Mouse (Mus musculus) lung, postnatal 0 days (tissue): ENCODE measurements around the gene Boc.

Source experiments
- CTCF ChIP-seq: IDR thresholded peaks from 2 replicates; pipeline ENCODE4 v1.5.1; 2016; ENCODE audit warnings: antibody characterized with exemption, mild to moderate bottlenecking
- EP300 ChIP-seq: IDR thresholded peaks from 2 replicates; pipeline ENCODE4 v1.6.1; 2016; ENCODE audit warnings: antibody characterized with exemption, mild to moderate bottlenecking, control low read depth

DNA sequence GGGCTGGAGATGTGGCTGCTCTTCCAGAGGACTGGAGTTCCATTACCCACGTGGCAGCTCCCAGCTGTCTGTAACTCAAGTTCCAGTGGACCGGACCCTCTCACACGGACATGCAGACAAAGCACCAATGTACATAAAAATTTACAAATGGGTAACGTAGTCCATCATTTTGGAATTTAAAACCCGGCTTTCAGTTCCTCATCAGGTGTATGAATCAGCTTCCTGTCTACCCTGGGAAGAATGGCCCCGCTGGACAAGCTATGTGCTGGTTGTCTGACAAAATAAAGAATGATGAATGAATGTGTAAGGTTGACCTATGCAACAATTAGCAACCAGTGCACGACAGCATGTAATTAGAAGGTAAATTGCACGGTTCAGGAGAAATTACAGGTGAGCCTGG lies 5.7 kb upstream of the Boc start:
- no peak for TF ChIP-seq CTCF
- no peak for TF ChIP-seq EP300
